Mouse (Mus musculus): ENCODE measurements around the gene Smarca5. TPM values are rescaled to one million over a fixed set of nuclear protein-coding genes. Genes with fewer than 3 reads are reported as not detected.
A peak's percentile ranks its signal among the peaks of the same experiment; 100 is the strongest.

The Smarca5 gene
- polyA plus RNA-seq, 1 experiment from 2014 or later, result 82.0 TPM

DNA sequence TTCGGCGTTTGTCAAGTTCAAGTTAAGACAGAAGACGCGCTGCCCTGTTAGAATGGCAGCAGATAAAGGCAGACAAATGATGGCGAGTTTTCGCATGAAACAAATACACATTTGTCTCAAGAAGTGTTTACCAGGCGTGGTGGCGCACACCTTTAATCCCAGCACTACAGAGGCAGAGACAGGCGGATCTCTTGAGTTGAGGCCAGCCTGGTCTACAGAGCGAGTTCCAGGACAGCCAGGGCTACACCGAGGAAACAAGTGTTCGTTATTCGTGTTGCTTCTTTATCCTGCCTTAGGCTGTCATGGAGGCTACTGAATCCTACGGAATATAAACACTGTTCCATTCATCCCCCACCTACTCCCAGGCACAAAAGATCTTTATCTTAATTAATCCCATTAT lies 635 bp upstream of the Smarca5 start:
- peak overlapping the region; percentile 66 for H3K4me2 ChIP-seq
- peak; percentile 48 for ATAC-seq (ENCODE audit: borderline replicate concordance, extremely low read depth, low FRiP score, low TSS enrichment)
- no peaks in the 10 kb centered on the region for H3K9me3 ChIP-seq
- H3K27me3 ChIP-seq, result no peaks in the 10 kb centered on the region
- H3K9ac ChIP-seq, result peak overlapping the region; percentile 58
- 11% methylated on average over 14 of the region's 14 CpGs for WGBS
- peak overlapping the region; percentile 98 for H3K27ac ChIP-seq
- H3K36me3 ChIP-seq, result peaks cover 10% of the 10 kb centered on the region; the same call in 1 of the 2 replicates
- peaks cover 9% of the 10 kb centered on the region for H3K4me1 ChIP-seq
- peak overlapping the region; percentile 88 for H3K4me3 ChIP-seq

DNA sequence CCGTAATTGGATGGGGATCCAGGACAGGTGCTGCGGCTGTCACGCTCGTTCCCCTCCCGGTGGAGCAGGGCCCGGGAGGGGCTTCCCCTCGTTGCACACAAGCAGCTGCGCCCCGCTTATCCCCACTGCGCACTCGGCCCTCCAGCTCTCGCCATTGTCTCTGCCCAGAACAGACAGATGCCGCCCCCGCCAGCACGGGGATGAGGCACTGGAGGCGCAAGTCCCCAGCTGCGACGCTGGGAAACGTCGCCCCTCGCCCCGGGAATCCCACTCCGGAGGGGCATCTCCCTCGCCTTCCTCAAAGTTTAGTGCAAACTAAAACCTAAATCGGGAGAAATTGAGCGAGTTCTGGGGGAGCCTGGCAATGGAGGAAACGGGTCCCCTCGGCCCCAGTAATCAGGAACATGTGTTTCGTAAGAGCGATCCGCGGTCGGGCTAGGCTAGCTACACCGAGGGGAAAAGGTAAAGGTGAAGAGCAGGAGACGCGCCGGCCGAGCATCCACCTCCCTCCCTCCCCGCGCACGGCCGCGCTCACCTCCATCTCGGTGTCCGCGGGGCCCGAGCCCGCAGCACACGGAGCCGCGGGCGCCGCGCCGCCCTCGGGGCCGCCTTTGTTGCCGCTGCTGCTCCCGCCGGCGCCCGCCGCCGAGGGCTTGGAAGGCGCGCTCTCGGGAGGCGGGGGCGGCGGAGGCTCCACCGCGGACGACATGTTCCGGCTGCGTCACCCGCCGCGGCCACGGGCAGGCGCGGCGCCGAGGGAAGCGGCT lies 726 bp downstream of the Smarca5 start:
- peak; percentile 62 for ATAC-seq (ENCODE audit: borderline replicate concordance, extremely low read depth, low FRiP score, low TSS enrichment)
- Histone ChIP-seq H3K4me3 (peak overlapping the region; percentile 88), H3K36me3 (peaks cover 13% of the 10 kb centered on the region; the same call in 1 of the 2 replicates), H3K9me3 (no peaks in the 10 kb centered on the region), H3K4me1 (peaks cover 9% of the 10 kb centered on the region), H3K4me2 (peak overlapping the region; percentile 96), H3K27me3 (no peaks in the 10 kb centered on the region), H3K27ac (peak overlapping the region; percentile 99), H3K9ac (peak overlapping the region; percentile 84)
- under 1% methylated on average over 75 of the region's 84 CpGs for WGBS

DNA sequence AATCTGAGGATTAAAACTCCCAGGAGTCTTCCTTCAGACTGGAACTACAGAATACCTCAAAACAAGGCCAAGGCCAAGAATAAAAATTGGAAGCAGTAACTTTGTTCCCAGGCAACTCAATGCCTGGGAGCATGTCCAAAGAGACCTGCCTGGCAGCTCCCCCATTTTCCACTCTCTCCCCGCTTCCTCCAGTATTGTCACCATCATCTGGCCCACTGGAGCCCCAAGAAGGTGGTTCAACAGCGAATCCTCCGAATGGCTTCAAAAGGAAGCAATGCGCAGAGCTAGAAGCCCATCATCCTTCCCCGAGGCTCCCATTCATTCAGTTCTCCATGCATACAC lies 1.3 kb downstream of the Smarca5 start:
- H3K4me2 ChIP-seq, result peak overlapping the region; percentile 96
- no peaks in the 10 kb centered on the region for H3K9me3 ChIP-seq
- no peak for ATAC-seq (ENCODE audit: borderline replicate concordance, extremely low read depth, low FRiP score, low TSS enrichment)
- H3K4me1 ChIP-seq, result peaks cover 9% of the 10 kb centered on the region
- WGBS, result 0% methylated on average over 5 of the region's 5 CpGs
- peak overlapping the region; percentile 88 for H3K4me3 ChIP-seq
- peaks cover 16% of the 10 kb centered on the region for H3K36me3 ChIP-seq
- H3K27ac ChIP-seq, result peak overlapping the region; percentile 99
- peak overlapping the region; percentile 84 for H3K9ac ChIP-seq
- H3K27me3 ChIP-seq, result no peaks in the 10 kb centered on the region

DNA sequence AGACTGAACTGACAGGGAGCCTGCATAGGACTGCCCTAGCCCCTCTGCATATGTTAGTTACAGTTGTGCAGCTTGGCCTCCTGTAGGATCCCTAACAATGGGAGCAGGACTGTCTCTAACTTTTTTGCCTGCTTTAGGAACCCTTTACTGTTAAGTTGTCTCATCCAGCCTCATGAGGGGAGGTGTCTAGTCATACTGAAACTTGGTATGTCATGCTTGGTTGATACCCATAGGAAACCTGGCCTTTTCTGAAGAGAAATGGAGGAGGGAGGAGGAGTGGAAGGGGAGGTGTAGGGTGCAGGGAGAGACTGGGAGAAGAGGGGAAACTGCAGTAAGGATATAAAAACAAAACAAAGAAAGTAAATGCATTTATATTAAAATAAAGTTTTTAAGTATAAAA lies 7.0 kb downstream of the Smarca5 start:
- Histone ChIP-seq H3K4me3 (no peak overlapping the region), H3K4me1 (no peaks in the 10 kb centered on the region), H3K27me3 (no peaks in the 10 kb centered on the region), H3K9me3 (no peaks in the 10 kb centered on the region), H3K4me2 (no peak overlapping the region), H3K9ac (no peak overlapping the region), H3K36me3 (peaks cover 47% of the 10 kb centered on the region), H3K27ac (no peak overlapping the region)
- ATAC-seq (ENCODE audit: borderline replicate concordance, extremely low read depth, low FRiP score, low TSS enrichment), result no peak

DNA sequence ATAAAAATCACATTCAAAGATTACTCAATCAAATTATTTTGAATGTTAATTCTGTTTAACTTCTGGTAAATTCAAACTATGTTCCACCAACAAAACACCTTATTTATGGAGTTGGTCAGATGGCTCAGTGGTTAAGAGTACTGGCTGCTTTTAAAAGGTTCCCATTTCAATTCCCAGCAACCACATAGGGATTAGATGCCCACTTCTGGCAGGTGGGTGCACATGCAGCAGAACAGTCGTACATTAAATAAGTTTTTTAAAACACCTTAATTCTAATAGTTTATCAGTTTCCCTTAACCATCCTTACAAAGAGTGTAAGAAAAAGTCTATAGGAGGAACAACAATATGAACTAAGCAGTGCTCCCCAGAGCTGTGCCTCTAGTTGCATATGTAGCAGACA lies 24.8 kb downstream of the Smarca5 start:
- Histone ChIP-seq H3K9ac (no peak overlapping the region), H3K36me3 (peaks cover 59% of the 10 kb centered on the region), H3K4me2 (no peak overlapping the region), H3K4me1 (no peaks in the 10 kb centered on the region), H3K4me3 (no peak overlapping the region), H3K27ac (no peak overlapping the region), H3K27me3 (no peaks in the 10 kb centered on the region), H3K9me3 (no peaks in the 10 kb centered on the region)
- ATAC-seq (ENCODE audit: borderline replicate concordance, extremely low read depth, low FRiP score, low TSS enrichment), result no peak
- 94% methylated on average over 1 of the region's 1 CpGs for WGBS

DNA sequence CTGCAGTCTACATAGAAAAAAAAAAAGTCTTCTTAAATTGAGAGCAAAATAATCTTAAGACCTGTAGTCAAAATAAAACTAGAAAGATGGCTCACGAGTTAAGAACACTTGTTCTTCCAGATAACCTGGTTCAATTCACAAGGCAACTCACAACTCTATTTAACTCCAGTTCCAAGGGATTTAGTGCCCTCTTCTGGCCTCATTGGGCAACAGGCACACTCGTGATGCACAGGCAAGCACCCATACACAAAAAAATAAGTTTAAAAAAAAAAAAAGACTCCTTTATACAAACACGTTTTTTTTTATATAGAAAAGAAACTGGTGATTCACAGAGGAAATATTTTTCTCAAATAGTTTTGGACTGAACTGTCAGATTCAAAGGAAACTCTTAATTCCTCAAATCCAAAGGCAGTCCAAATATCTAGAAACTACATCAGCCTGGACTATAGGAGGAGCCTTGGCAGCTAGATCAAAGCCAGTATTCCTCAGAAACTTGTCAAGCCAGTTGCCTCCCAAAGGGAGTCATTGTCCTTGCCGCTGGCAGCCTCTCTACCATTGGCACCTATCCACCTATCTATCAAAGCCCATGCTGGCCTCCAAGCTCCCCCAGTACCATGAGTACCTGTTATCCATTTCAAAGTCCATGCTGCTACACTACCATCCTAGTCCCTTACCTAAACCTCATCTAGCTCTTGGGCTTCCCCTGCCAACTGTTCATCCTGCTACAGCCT lies 28.5 kb downstream of the Smarca5 start:
- Histone ChIP-seq H3K36me3 (peaks cover 63% of the 10 kb centered on the region), H3K4me2 (no peak overlapping the region), H3K4me3 (no peak overlapping the region), H3K9ac (no peak overlapping the region), H3K9me3 (no peaks in the 10 kb centered on the region), H3K27ac (no peak overlapping the region), H3K4me1 (no peaks in the 10 kb centered on the region), H3K27me3 (no peaks in the 10 kb centered on the region)
- 70% methylated on average over 4 of the region's 4 CpGs for WGBS
- no peak for ATAC-seq (ENCODE audit: borderline replicate concordance, extremely low read depth, low FRiP score, low TSS enrichment)

DNA sequence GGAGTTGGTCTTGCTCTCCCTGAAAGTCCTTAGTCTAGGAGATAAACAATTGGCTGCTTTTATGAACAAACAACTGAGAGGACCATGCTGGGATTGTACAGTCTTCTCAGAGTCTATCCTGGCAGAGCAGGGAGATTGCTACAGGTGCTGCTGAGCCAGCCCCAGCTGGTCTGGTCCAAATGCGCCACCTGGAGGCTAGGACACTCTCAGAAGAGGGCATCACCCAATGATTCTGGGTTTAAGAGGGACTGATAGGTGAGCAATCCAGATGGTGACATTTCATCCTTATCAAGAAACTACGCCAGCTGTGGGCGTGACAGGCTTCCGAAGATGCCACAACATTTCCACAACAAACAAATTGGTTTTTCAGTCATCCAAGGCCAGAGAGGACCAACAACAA lies 51.2 kb downstream of the Smarca5 start:
- no peak for ATAC-seq (ENCODE audit: borderline replicate concordance, extremely low read depth, low FRiP score, low TSS enrichment)
- Histone ChIP-seq H3K9me3 (no peaks in the 10 kb centered on the region), H3K9ac (no peak overlapping the region), H3K27me3 (no peaks in the 10 kb centered on the region), H3K4me3 (no peak overlapping the region), H3K36me3 (no peaks in the 10 kb centered on the region), H3K4me1 (no peaks in the 10 kb centered on the region), H3K4me2 (no peak overlapping the region), H3K27ac (no peak overlapping the region)
- WGBS, result 32% methylated on average over 4 of the region's 4 CpGs

DNA sequence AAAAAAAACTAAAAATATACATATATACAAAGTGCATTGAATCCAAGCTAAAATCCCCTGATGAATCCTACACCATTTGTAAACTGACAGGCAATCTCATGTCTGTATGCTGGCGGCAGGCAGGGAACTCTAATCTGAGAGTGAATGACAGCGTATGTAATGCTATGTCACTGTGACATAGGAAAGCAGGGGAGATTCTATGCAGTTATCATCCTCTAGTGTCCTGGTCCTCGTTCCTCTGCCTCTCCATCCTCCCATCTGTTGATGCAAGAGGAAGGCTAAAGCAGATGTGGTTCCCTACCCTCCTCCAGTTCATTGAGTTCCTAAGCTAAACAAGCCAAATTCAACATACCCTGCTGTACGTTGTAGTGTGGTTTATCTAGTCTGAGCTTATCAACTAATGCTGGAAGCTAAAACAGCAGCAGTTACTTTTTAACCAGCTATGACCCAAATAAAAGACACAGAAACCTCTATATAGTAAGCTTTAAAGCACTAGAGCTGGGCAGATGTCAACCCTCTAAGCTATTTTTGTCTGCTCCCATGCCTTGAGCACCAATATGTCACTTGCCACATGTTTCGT lies 55.5 kb downstream of the Smarca5 start:
- no peak for ATAC-seq (ENCODE audit: borderline replicate concordance, extremely low read depth, low FRiP score, low TSS enrichment)
- H3K27ac ChIP-seq, result no peak overlapping the region
- no peaks in the 10 kb centered on the region for H3K9me3 ChIP-seq
- no peak overlapping the region for H3K9ac ChIP-seq
- no peaks in the 10 kb centered on the region for H3K36me3 ChIP-seq
- WGBS, result 49% methylated on average over 5 of the region's 5 CpGs
- H3K4me2 ChIP-seq, result no peak overlapping the region
- H3K4me1 ChIP-seq, result no peaks in the 10 kb centered on the region
- no peak overlapping the region for H3K4me3 ChIP-seq
- H3K27me3 ChIP-seq, result no peaks in the 10 kb centered on the region

DNA sequence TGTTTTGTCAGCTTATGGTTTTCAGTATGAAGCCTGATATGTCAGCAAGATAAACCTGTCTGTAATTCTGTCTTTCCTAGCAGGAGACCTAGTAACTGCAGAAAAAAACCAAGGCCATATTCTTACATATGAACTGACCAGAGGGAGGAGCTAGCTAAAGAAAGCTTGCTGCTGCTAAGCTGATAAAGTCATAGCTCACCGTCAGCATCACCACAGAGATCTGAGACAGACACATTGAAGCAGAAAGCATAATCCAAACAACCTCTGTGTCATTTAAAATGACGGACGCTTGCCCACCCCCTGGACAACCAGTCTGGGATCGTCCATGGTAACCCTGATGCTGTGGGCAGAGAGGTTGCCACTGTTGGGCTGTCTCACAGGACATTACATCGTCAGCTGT lies 56.7 kb downstream of the Smarca5 start:
- Histone ChIP-seq H3K9ac (no peak overlapping the region), H3K4me2 (no peak overlapping the region), H3K27me3 (no peaks in the 10 kb centered on the region), H3K9me3 (no peaks in the 10 kb centered on the region), H3K27ac (no peak overlapping the region), H3K4me3 (no peak overlapping the region), H3K4me1 (no peaks in the 10 kb centered on the region), H3K36me3 (no peaks in the 10 kb centered on the region)
- 63% methylated on average over 5 of the region's 5 CpGs for WGBS
- ATAC-seq (ENCODE audit: borderline replicate concordance, extremely low read depth, low FRiP score, low TSS enrichment), result no peak

DNA sequence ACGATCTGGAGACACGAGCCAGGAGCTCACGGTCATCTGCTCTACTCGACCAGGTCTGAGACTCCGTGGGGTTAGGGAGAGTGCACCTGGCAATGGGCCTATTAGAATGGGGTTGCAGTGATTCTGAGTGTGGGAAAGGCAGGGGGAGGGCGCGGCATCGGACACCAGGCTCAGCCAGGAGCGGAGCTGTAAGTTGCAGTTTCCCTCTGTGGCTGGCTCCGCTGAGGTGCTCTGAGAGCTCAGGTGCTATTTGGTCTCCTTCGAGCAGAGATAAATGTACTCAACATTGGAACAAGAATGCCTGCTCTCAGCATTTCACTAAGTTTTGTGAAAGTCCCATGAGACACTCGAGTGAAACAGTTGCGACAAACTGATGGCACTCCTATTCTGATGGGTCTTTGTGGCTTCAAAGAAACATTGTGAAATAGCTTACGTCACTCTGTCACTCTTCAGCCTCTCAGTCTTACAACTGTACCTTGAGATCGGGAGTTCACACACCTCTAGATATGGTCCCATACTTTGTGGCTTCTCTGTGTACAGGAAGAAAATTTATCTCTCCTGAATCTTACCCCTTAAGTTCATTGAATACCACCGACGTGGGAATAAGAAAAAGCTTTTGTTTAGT lies 69.9 kb downstream of the Smarca5 start:
- 42% methylated on average over 17 of the region's 17 CpGs for WGBS
- Histone ChIP-seq H3K4me2 (peak overlapping the region; percentile 33), H3K9ac (no peak overlapping the region), H3K36me3 (no peaks in the 10 kb centered on the region), H3K27me3 (no peaks in the 10 kb centered on the region), H3K4me1 (no peaks in the 10 kb centered on the region), H3K9me3 (no peaks in the 10 kb centered on the region), H3K4me3 (no peak overlapping the region), H3K27ac (no peak overlapping the region)
- ATAC-seq (ENCODE audit: borderline replicate concordance, extremely low read depth, low FRiP score, low TSS enrichment), result no peak

DNA sequence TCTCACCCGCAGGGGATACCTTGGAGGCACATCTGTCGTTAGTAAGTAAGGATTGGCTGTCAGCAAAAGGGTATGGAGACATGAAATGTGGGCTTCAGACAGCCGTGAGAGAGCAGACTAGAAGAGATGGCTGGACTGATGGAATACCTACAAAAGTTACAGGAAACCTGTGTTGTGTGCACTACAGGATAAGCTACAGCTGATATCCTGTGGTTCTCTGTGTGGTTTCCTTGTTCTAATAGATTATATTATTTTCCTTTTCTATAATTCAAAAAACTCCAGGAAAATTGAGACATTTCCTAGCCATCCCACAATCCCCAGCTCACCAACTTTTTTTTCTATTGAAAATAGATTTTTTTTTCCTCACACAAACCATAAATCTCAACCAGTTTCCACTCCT lies 75.8 kb downstream of the Smarca5 start:
- Histone ChIP-seq H3K27ac (no peak overlapping the region), H3K9ac (no peak overlapping the region), H3K4me2 (no peak overlapping the region), H3K36me3 (no peaks in the 10 kb centered on the region), H3K4me3 (no peak overlapping the region), H3K4me1 (no peaks in the 10 kb centered on the region), H3K27me3 (no peaks in the 10 kb centered on the region), H3K9me3 (no peaks in the 10 kb centered on the region)
- WGBS, result 74% methylated on average over 3 of the region's 3 CpGs
- ATAC-seq (ENCODE audit: borderline replicate concordance, extremely low read depth, low FRiP score, low TSS enrichment), result no peak

DNA sequence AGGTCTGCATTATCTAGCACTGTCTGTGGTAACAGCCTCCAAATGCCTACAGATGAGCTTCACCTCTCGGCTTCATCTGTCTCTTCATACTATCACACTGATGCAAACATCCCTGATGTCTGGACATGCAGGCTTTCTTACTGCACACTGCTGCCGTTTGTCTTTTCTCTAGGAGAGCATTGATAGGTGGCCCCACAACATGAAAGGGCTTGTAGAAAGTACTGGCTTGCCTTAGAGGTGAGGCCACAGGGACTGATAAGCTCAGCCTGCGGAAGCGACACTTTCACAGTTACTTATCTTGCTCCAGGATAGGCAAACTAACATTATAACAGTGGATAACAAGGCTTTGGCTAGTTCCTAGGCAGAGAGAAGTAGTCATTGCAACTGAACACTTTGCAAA lies 78.2 kb downstream of the Smarca5 start:
- 29% methylated on average over 4 of the region's 4 CpGs for WGBS
- H3K27me3 ChIP-seq, result no peaks in the 10 kb centered on the region
- ATAC-seq (ENCODE audit: borderline replicate concordance, extremely low read depth, low FRiP score, low TSS enrichment), result no peak

More for the DNA sequence above, 78.2 kb downstream of the Smarca5 start:
- Histone ChIP-seq H3K4me2 (no peak overlapping the region), H3K36me3 (no peaks in the 10 kb centered on the region), H3K27ac (no peak overlapping the region), H3K9ac (no peak overlapping the region), H3K4me1 (no peaks in the 10 kb centered on the region), H3K9me3 (no peaks in the 10 kb centered on the region), H3K4me3 (no peak overlapping the region)

Data from lung, embryonic 15.5 days (tissue).